Mouse (Mus musculus): ENCODE results near the gene Gm42957. TPM values are rescaled to one million over a fixed set of nuclear protein-coding genes. Genes with fewer than 3 reads are reported as not detected.
"Not testable (repeated sequence)": the region's sequence is repeated elsewhere in the genome, so short reads cannot be mapped to it uniquely, and the experiment has no call there.

Gm42957 gene
- polyA plus RNA-seq, 1 experiment = 0.13 TPM

DNA sequence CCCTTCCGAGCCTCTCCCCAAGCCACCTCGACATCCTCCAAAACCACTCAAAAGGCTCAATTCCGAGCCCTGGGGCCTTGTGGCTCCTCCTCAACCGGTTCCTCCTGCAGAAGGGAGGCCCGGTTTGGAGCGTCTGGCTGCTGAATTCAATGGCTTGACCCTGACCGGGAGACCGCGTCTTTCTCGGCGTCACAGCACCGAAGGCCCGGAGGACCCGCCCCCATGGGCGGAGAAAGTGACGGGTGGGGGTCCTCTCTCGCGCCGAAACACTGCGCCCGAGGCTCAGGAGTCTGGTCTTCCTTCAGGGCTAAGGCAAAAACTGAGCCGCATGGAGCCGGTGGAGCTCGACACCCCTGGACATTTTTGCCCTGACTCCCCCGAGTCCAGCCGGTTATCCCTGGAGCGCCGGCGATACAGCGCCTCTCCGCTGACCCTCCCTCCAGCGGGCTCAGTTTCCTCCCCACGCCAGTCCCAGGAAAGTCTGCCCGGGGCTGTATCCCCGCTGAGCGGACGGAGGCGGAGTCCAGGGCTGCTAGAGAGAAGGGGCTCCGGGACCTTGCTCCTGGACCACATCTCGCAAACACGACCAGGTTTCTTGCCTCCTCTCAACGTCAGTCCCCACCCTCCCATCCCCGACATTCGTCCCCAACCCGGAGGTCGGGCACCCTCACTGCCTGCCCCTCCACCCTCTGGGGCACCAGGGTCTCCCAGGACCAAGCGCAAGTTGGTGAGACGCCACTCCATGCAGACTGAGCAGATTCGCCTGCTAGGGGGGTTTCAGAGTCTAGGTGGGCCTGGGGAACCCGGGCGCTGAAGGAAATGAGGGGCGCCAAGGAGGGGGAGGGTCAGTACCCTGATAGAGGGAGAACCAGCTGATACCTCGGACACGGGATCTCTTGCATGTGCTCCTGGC is 36.9 kb upstream of the Gm42957 start:
- TF ChIP-seq CTCF (IDR thresholded peaks at IDR 0.05; ENCODE audit: extremely low read depth, insufficient read depth, low read length) = no peak
- peak; percentile 56; the same call in 1 of the 2 replicates for TF ChIP-seq POLR2A (IDR thresholded peaks at IDR 0.05; ENCODE audit: extremely low read depth, insufficient read depth, low read length)
- Histone ChIP-seq H3K4me1 (ENCODE audit: control insufficient read depth, insufficient read depth, low read length) (peaks cover 10% of the 10 kb centered on the region), H3K27ac (ENCODE audit: insufficient read depth, low read length) (peak overlapping the region; percentile 93)

DNA sequence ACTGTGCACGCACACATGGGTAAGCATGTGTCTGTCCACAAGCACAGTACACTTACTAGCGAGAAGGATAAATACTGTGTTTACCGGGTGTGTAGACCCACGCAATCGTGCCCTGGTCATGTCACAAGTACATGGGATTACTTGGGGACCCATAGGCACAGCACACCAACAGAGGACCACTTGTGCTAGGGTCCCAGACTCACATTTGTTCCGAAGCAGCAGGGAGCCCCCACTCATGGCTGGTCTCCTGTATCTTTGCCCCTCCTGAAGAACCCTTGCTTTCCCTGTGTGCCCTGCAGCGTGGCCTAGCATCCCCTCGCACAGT is 36.2 kb upstream of the Gm42957 start:
- Histone ChIP-seq H3K4me3 (ENCODE audit: insufficient read depth, low read length) (peak overlapping the region; percentile 69; the same call in 1 of the 2 replicates), H3K27ac (ENCODE audit: insufficient read depth, low read length) (no peak overlapping the region), H3K4me1 (ENCODE audit: control insufficient read depth, insufficient read depth, low read length) (peaks cover 13% of the 10 kb centered on the region)
- TF ChIP-seq POLR2A (IDR thresholded peaks at IDR 0.05; ENCODE audit: extremely low read depth, insufficient read depth, low read length) (no peak), CTCF (IDR thresholded peaks at IDR 0.05; ENCODE audit: extremely low read depth, insufficient read depth, low read length) (no peak)

More for the DNA sequence above, 36.9 kb upstream of the Gm42957 start:
- H3K4me3 ChIP-seq (ENCODE audit: insufficient read depth, low read length) = peak overlapping the region; percentile 69

DNA sequence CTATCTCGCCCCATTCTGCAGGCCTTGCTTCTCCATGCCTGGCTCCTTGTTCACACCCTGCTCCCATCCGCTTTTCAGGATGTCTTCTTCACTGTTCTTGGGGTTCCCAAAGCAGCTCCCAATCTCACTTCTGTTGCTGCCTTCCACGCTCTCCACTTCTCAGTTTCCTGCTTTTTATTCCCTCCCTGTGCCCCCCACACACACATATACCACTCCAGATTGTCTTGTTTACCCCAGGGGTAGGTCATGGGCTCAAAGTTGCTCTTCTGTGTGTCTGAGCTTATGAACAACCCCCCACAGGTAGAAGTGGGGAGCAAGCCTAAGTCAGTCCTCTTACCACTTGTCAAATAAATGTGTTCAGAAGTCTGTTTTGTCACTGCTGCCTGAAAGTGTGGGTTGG is 35.9 kb upstream of the Gm42957 start:
- no peak overlapping the region for H3K27ac ChIP-seq (ENCODE audit: insufficient read depth, low read length)
- H3K4me3 ChIP-seq (ENCODE audit: insufficient read depth, low read length) = peak overlapping the region; percentile 69; the same call in 1 of the 2 replicates
- no peak for TF ChIP-seq CTCF (IDR thresholded peaks at IDR 0.05; ENCODE audit: extremely low read depth, insufficient read depth, low read length)
- TF ChIP-seq POLR2A (IDR thresholded peaks at IDR 0.05; ENCODE audit: extremely low read depth, insufficient read depth, low read length) = no peak
- peaks cover 13% of the 10 kb centered on the region for H3K4me1 ChIP-seq (ENCODE audit: control insufficient read depth, insufficient read depth, low read length)

DNA sequence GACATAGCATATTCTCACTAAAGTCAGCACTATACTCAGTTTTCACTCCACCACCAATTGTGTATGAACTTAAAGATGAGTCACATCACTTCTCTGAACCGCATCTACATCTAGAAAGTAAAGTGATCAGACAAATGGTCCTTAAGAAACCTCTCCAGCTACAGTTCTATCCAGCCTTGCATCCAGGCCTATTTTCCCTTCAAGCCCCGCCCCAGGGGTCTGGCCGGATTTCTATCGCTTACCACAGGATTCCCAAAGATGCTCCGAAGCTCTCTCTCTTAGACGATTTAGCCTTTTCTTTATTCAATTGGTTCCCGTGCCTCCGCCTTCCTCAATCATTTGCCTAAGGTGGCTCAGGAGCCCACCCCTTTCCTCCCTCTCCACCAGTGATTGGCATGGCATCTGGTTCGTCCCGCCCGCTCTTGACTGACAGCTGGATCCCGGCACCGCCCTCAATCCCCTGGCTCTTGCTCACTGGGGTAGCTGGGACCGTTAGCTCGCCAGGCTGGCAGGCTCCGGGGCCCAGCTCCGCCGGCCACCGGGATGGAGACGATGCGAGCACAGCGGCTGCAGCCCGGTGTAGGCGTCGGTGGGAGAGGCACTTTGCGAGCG is 34.5 kb upstream of the Gm42957 start, which contains the start of gene Lix1l:
Lix1l (plus strand) TSS at position 511 of the 612 bp plus-strand sequence.
- H3K27ac ChIP-seq (ENCODE audit: insufficient read depth, low read length) = peak within 1 kb of the TSS; percentile 17
- peaks cover 15% of the 10 kb centered on the region for H3K4me1 ChIP-seq (ENCODE audit: control insufficient read depth, insufficient read depth, low read length)
- TF ChIP-seq CTCF (IDR thresholded peaks at IDR 0.05; ENCODE audit: extremely low read depth, insufficient read depth, low read length) (no peak), POLR2A (IDR thresholded peaks at IDR 0.05; ENCODE audit: extremely low read depth, insufficient read depth, low read length) (peak; percentile 63; the same call in 1 of the 2 replicates)
- peak within 1 kb of the TSS; percentile 61 for H3K4me3 ChIP-seq (ENCODE audit: insufficient read depth, low read length)

DNA sequence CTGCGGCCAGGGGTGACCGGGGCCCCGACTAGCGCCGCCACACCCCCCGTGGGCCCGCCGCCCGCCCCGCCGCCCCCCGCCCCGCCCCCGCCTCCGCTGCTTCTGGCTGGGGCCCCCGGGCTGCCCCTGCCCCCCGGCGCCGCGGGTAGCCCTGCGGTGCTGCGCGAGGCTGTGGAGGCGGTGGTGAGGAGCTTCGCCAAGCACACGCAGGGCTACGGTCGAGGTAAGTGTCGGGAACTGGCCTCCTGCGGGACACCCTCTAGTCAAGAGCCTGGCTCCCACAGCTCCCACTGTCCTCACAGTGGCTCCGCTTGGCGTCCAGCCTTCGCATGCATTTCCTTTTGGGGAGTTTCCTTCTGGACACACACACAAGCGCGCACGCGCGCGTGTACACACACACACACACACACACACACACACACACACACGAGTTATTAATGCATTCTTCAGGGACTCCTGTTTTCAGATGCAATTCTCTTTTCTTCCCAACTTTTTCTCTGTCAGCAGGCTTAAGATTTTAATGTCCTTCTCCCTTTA is 34.0 kb upstream of the Gm42957 start:
- Histone ChIP-seq H3K4me3 (ENCODE audit: insufficient read depth, low read length) (peak overlapping the region; percentile 61), H3K27ac (ENCODE audit: insufficient read depth, low read length) (peak overlapping the region; percentile 17), H3K4me1 (ENCODE audit: control insufficient read depth, insufficient read depth, low read length) (peaks cover 15% of the 10 kb centered on the region)
- TF ChIP-seq POLR2A (IDR thresholded peaks at IDR 0.05; ENCODE audit: extremely low read depth, insufficient read depth, low read length) = peak; percentile 62; the same call in 1 of the 2 replicates
- no peak for TF ChIP-seq CTCF (IDR thresholded peaks at IDR 0.05; ENCODE audit: extremely low read depth, insufficient read depth, low read length)

DNA sequence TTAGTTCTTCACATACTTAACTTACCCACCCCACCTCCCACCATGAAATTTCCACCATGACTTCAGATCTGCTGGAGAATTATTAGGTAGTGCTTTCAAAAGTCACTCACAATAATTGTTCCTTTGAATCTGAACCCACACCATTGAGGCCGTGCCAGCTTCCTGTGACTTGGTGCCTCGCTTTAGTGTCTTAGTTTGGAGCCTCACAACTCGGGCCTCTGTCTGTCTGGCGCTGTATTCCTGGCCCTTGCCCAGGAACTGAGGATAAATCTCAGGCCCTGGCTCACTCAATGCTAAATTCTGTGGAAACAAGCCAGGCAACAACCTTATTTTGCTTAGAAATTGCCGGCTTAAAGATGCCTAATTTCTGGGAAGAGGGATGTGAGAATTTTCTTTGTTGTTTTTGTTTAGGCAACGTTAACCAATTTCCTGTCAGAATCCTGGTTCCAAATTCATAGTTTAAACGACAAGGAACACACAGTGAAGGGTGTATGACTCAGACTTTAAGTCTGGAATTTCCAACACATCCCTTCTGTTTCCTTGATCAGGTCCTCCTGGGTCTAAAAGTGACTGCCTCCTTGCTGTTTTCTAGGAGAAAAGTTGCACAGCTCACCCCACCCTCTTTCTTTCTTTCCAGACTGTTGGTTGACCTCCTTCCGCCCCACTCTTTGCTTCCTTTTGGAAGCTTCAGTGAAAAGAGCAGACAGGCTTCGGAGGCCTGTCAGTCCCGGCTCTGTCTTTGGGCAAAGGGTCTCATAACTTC is 33.2 kb upstream of the Gm42957 start:
- peaks cover 15% of the 10 kb centered on the region for H3K4me1 ChIP-seq (ENCODE audit: control insufficient read depth, insufficient read depth, low read length)
- H3K4me3 ChIP-seq (ENCODE audit: insufficient read depth, low read length) = peak overlapping the region; percentile 61
- no peak for TF ChIP-seq CTCF (IDR thresholded peaks at IDR 0.05; ENCODE audit: extremely low read depth, insufficient read depth, low read length)
- no peak for TF ChIP-seq POLR2A (IDR thresholded peaks at IDR 0.05; ENCODE audit: extremely low read depth, insufficient read depth, low read length)
- H3K27ac ChIP-seq (ENCODE audit: insufficient read depth, low read length) = peak overlapping the region; percentile 17

DNA sequence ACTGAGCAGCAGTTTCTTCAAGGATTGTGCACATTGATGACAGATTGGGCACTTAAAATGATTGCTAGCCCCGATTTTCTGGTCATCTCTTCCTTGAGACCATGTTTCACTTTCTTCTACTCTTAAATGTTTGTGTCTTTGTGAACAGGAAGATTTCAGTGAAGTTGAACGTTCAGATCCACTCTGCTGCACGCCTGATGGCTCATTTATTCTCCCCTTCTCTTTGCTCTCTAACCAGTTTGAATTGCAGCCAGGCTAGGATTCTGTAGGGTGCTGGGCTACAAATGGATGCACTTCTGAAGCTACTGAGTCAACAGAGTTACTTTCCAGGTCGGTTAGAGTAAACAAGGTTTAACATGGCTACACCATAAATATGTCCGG is 32.6 kb upstream of the Gm42957 start:
- TF ChIP-seq CTCF (IDR thresholded peaks at IDR 0.05; ENCODE audit: extremely low read depth, insufficient read depth, low read length) (no peak), POLR2A (IDR thresholded peaks at IDR 0.05; ENCODE audit: extremely low read depth, insufficient read depth, low read length) (no peak)
- Histone ChIP-seq H3K27ac (ENCODE audit: insufficient read depth, low read length) (no peak overlapping the region), H3K4me1 (ENCODE audit: control insufficient read depth, insufficient read depth, low read length) (peaks cover 15% of the 10 kb centered on the region), H3K4me3 (ENCODE audit: insufficient read depth, low read length) (peak overlapping the region; percentile 61; the same call in 1 of the 2 replicates)

DNA sequence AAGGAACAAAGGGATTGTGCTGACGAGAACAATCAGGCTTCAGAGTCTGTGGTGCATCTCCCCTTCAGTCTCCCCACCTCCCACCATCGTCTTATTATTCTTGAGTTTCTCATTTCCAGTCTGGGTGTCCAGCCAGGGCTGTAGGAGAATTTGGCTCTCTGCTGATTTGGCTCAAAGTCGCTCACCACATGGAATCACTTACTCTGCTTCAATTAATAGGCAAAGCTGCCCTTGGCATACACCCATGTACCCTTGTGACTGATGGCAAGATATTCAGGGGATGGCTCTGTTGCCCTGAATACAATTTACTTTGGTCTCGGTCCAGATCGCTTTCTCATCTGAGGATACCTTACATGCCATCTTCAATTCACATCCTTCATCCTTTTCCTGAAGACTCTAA is 32.0 kb upstream of the Gm42957 start:
- Histone ChIP-seq H3K27ac (ENCODE audit: insufficient read depth, low read length) (no peak overlapping the region), H3K4me3 (ENCODE audit: insufficient read depth, low read length) (no peak overlapping the region), H3K4me1 (ENCODE audit: control insufficient read depth, insufficient read depth, low read length) (peaks cover 15% of the 10 kb centered on the region)
- no peak for TF ChIP-seq POLR2A (IDR thresholded peaks at IDR 0.05; ENCODE audit: extremely low read depth, insufficient read depth, low read length)
- no peak for TF ChIP-seq CTCF (IDR thresholded peaks at IDR 0.05; ENCODE audit: extremely low read depth, insufficient read depth, low read length)

DNA sequence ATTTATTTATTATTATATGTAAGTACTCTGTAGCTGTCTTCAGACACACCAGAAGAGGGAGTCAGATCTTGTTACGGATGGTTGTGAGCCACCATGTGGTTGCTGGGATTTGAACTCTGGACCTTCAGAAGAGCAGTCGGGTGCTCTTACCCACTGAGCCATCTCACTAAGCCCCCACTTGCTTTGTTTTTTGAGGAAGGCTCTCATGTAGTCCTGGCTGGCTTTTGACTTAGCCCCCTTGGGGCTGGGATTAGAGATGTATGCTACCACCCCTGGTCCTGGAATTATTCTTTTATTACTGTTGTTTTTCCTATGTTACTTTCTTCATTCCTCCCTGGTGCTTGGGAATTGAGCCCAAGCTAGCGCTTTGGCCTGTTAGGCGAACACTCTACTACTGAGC is 29.3 kb upstream of the Gm42957 start:
- not testable (repeated sequence) for H3K27ac ChIP-seq (ENCODE audit: insufficient read depth, low read length); H3K4me3 ChIP-seq (ENCODE audit: insufficient read depth, low read length)
- H3K4me1 ChIP-seq (ENCODE audit: control insufficient read depth, insufficient read depth, low read length) = peaks cover 11% of the 10 kb centered on the region; the same call in 1 of the 2 replicates
